Mouse (Mus musculus): ENCODE results near the gene Mtmr11.

GRCm38 (mm10) chr3:96147950-96148349, 13.9 kb upstream of the Mtmr11 start:
- TF ChIP-seq POLR2A (IDR thresholded peaks at IDR 0.05; ENCODE audit: low read depth, low read length): no peak
- TF ChIP-seq CTCF (conservative IDR thresholded peaks at IDR 0.05; ENCODE audit: insufficient read depth, insufficient read length, low read depth, low read length): peak; percentile 31; the same call in 1 of the 2 replicates

All from kidney, adult 2 months (tissue).